Mouse (Mus musculus) urinary bladder, adult 2 months (tissue): ENCODE measurements around the gene Muc13. TPM values are rescaled to one million over a fixed set of nuclear protein-coding genes. Genes with fewer than 3 reads are reported as not detected.

Source experiments
- polyA plus RNA-seq: library from polyadenylated mRNA; depleted of rRNA; stranded (reverse); fragments of >200 nt; gene quantifications from 2 replicates; pipeline ENCODE4 v1.2.3, GENCODE M21; 2012; rRNA removed

The Muc13 gene
- polyA plus RNA-seq, 1 experiment: 0.04 TPM

Other genes starting within 250 kb of the Muc13 start
- 66.3 and 86.7 TPM in 2 replicates for gene Heg1, start 109.7 kb upstream of the Muc13 start, polyA plus RNA-seq
- gene Itgb5, start 35.6 kb downstream of the Muc13 start, polyA plus RNA-seq: 79.7 and 98.3 TPM in 2 replicates
- 10.7 and 10.9 TPM in 2 replicates for gene Umps, start 173.0 kb downstream of the Muc13 start, polyA plus RNA-seq